ENCODE assay signal across 9 mouse cellular contexts in the genomic region with DNA sequence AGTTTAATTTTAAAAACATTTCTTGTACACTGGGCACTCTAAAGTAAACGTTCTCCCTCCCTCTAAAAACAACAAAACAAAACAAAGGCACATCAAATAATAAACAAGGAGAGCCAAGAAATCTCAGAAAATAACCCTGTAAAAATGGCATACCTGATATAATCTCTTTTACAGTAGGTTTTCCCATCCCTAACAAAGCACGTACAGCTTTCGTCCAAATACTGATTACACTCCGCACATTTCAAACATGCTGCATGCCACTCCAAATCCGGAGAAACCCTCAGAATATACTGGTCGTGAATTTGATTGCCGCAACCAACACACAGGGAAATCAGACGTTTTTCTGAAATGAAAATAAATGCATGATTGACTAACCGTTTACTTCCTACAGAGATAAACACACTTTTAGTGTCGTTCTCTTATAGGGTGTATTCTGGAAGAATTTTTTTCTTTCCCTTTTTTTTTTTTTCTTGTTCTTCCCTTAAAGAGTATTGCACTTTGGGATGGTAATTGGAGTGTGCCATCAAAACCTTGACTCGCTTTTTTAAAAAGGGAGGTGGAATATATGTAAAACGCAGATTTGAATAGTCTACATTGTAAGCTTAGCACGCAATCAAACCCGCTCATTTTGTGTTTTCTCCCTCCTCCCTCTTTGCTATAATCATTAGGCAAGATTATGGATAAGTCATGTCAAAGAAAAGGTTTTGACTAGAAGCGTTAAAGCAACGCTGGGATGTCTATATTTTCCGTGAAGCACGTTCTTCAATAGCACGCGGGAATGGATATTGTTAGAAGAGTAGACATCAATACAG. TPM values are rescaled to one million over a fixed set of nuclear protein-coding genes. Genes with fewer than 3 reads are reported as not detected.
DNase-seq lines count a peak whose midpoint lies in the region; ATAC-seq and TF ChIP-seq lines count a peak whose summit lies in the region.
"Had no signal": no experiment of that assay in that cellular context is flagged by ENCODE, and none has a peak within 500 bp of the region (broad histone marks: within the 10 kb centered on the region; RNA-seq: fewer than 3 reads in every experiment).

No protein-coding gene starts in this region.

- H3K9me3 ChIP-seq in heart, embryonic 14.5 days (ENCODE audit: control insufficient read depth, low read length): no peaks in the 10 kb centered on the region
- H3K9me3 ChIP-seq in embryonic facial prominence, embryonic 13.5 days: no peaks in the 10 kb centered on the region
- H3K9me3 ChIP-seq in hindbrain, postnatal 0 days (ENCODE audit: low read length): no peaks in the 10 kb centered on the region
- H3K9me3 ChIP-seq in neural tube, embryonic 12.5 days: no peaks in the 10 kb centered on the region

- H3K4me3 ChIP-seq in heart, embryonic 14.5 days (ENCODE audit: control insufficient read depth in 1 of 2, insufficient read depth in 1 of 2, low read depth in 1 of 2, low read length in 2 of 2): peak overlapping the region; percentile 54 to 60; a peak in 3 of 4 replicates
- H3K4me3 ChIP-seq in embryonic facial prominence, embryonic 13.5 days: peak overlapping the region; percentile 56
- 0 out of 2 replicates have a peak overlapping the region, but pooled peaks have one; percentile 8 for H3K4me3 ChIP-seq in hindbrain, postnatal 0 days (ENCODE audit: low read length)
- peak overlapping the region; percentile 52 for H3K4me3 ChIP-seq in neural tube, embryonic 12.5 days

- H3K9ac ChIP-seq in heart, embryonic 14.5 days (ENCODE audit: low read length): no peak overlapping the region; the same call in 1 of the 2 replicates
- H3K9ac ChIP-seq in embryonic facial prominence, embryonic 13.5 days: no peak overlapping the region
- no peak overlapping the region for H3K9ac ChIP-seq in hindbrain, postnatal 0 days (replicated peaks; ENCODE audit: low read length)
- peak overlapping the region; percentile 67 for H3K9ac ChIP-seq in neural tube, embryonic 12.5 days

- 2% methylated on average over 20 of the region's 20 CpGs for WGBS in heart, embryonic 14.5 days
- WGBS in embryonic facial prominence, embryonic 13.5 days: 2% methylated on average over 20 of the region's 20 CpGs
- 1% methylated on average over 20 of the region's 20 CpGs for WGBS in hindbrain, postnatal 0 days
- under 1% methylated on average over 20 of the region's 20 CpGs for WGBS in neural tube, embryonic 12.5 days

- peak overlapping the region; percentile 85 for H3K4me2 ChIP-seq in heart, embryonic 14.5 days (ENCODE audit: low read length)
- peak overlapping the region; percentile 87 for H3K4me2 ChIP-seq in embryonic facial prominence, embryonic 13.5 days
- H3K4me2 ChIP-seq in hindbrain, postnatal 0 days (ENCODE audit: low read depth, low read length): no peak overlapping the region
- no peak overlapping the region for H3K4me2 ChIP-seq in neural tube, embryonic 12.5 days (replicated peaks)

- peaks cover 93% of the 10 kb centered on the region for H3K27me3 ChIP-seq in heart, embryonic 14.5 days (ENCODE audit: control insufficient read depth, insufficient read depth, low read length)
- peaks cover 87% of the 10 kb centered on the region for H3K27me3 ChIP-seq in embryonic facial prominence, embryonic 13.5 days
- H3K27me3 ChIP-seq in hindbrain, postnatal 0 days (ENCODE audit: insufficient read depth, low read length): peaks cover 88% of the 10 kb centered on the region
- H3K27me3 ChIP-seq in neural tube, embryonic 12.5 days (replicated peaks): peaks cover 83% of the 10 kb centered on the region

- no peak for ATAC-seq in heart, embryonic 14.5 days (ENCODE audit: insufficient number of reproducible peaks, insufficient read depth, low FRiP score, low read depth)
- no peak for ATAC-seq in embryonic facial prominence, embryonic 13.5 days (ENCODE audit: insufficient number of reproducible peaks, insufficient read depth, low FRiP score, low TSS enrichment, low read depth)
- ATAC-seq in hindbrain, postnatal 0 days: no peak
- ATAC-seq in neural tube, embryonic 12.5 days (ENCODE audit: low FRiP score, low read depth): no peak
- no peak for ATAC-seq in megakaryocyte-erythroid progenitor cell, adult 5-6 weeks (replicated peaks; ENCODE audit: low FRiP score, low TSS enrichment, poor library complexity, severe bottlenecking)

- DNase-seq in heart, adult 18-20 months: no peak
- DNase-seq in hindbrain, postnatal 0 days (ENCODE audit: low spot score): no peak
- DNase-seq in cerebellum, adult 18-20 months: no peak
- no peak for DNase-seq in adrenal gland, adult 8-10 months
- DNase-seq: left cerebral cortex, postnatal 4 days had no signal

- TF ChIP-seq CTCF in hindbrain, postnatal 0 days (IDR thresholded peaks at IDR 0.05; ENCODE audit: low read depth): no peak

- no peaks in the 10 kb centered on the region for H3K36me3 ChIP-seq in heart, embryonic 14.5 days (ENCODE audit: control insufficient read depth, insufficient read depth, low read length)
- H3K36me3 ChIP-seq in embryonic facial prominence, embryonic 13.5 days: no peaks in the 10 kb centered on the region
- no peaks in the 10 kb centered on the region for H3K36me3 ChIP-seq in hindbrain, postnatal 0 days (ENCODE audit: insufficient read depth, low read length)
- H3K36me3 ChIP-seq in neural tube, embryonic 12.5 days: no peaks in the 10 kb centered on the region

- peaks cover 3% of the 10 kb centered on the region in 2 experiments; a peak in 2 of 4 replicates for H3K4me1 ChIP-seq in heart, embryonic 14.5 days (ENCODE audit: control insufficient read depth in 2 of 2, insufficient read depth in 2 of 2, low read length in 2 of 2)
- peaks cover 11% of the 10 kb centered on the region; the same call in 1 of the 2 replicates for H3K4me1 ChIP-seq in embryonic facial prominence, embryonic 13.5 days
- no peaks in the 10 kb centered on the region for H3K4me1 ChIP-seq in hindbrain, postnatal 0 days (ENCODE audit: insufficient read depth, low read length)
- H3K4me1 ChIP-seq in neural tube, embryonic 12.5 days: peaks cover 8% of the 10 kb centered on the region; the same call in 1 of the 2 replicates

- no peak overlapping the region for H3K27ac ChIP-seq in heart, embryonic 14.5 days (replicated peaks in 1 of 2; ENCODE audit: control insufficient read depth in 1 of 2, insufficient read depth in 1 of 2, low read depth in 2 of 2, low read length in 2 of 2)
- H3K27ac ChIP-seq in embryonic facial prominence, embryonic 13.5 days: no peak overlapping the region
- H3K27ac ChIP-seq in hindbrain, postnatal 0 days: no peak overlapping the region
- H3K27ac ChIP-seq in neural tube, embryonic 12.5 days: no peak overlapping the region; the same call in 1 of the 2 replicates

RNA-seq across cellular contexts. Expression of a gene that starts 1.2 kb away (rescaled TPM):
- polyA plus RNA-seq in heart, embryonic 14.5 days (2014; fragmentation: Nextera tagmentation; extraction: Ambion mirVana): 2.3 and 5.4 TPM in 2 replicates
- total RNA-seq in heart, adult 18-20 months (2021): under 1 TPM in 1 of 2 experiments, not detected in 1; 0.69 TPM
- polyA plus RNA-seq in embryonic facial prominence, embryonic 13.5 days (2015; fragmentation: Nextera tagmentation; extraction: Ambion mirVana): 9.4 and 11.9 TPM in 2 replicates
- 16.9 and 21.8 TPM in 2 replicates for total RNA-seq in hindbrain, postnatal 0 days (2014; rRNA removed)
- 8.3 and 10.2 TPM in 2 replicates for polyA plus RNA-seq in hindbrain, postnatal 0 days (2015; fragmentation: Nextera tagmentation; extraction: Ambion mirVana)
- polyA plus RNA-seq in neural tube, embryonic 12.5 days (2016; fragmentation: Nextera tagmentation; extraction: Ambion mirVana): 134 and 188 TPM in 2 replicates
- total RNA-seq in megakaryocyte-erythroid progenitor cell, adult 5-6 weeks (2014; fragmentation: Nextera tagmentation): not detected in 2 replicates
- total RNA-seq in megakaryocyte-erythroid progenitor cell, adult 5-6 weeks (2017): not detected in 2 replicates
- total RNA-seq in adrenal gland, adult 8-10 months (2022): 10 to 100 TPM in 1 of 4 experiments, 1 to 10 TPM in 3; 5.4 to 14.7 (median 7.7) TPM

Comparison
In these comparisons a context has a peak if more than half of its experiments do, and no peak if none do; other contexts are left out.
1. H3K4me2 ChIP-seq: peak in heart, embryonic 14.5 days (single experiment) and embryonic facial prominence, embryonic 13.5 days (single experiment); none in hindbrain, postnatal 0 days (single experiment) and neural tube, embryonic 12.5 days (single experiment).
2. Peak in every context shown above with its lines, with median percentiles within 50 percentile points of each other: H3K4me3 ChIP-seq.